Mouse (Mus musculus) left cerebral cortex, adult 2 months (tissue): ENCODE data around the gene 1700017B05Rik. TPM values are rescaled to one million over a fixed set of nuclear protein-coding genes. Genes with fewer than 3 reads are reported as not detected.
"Not testable (repeated sequence)": the region's sequence is repeated elsewhere in the genome, so short reads cannot be mapped to it uniquely, and the experiment has no call there.

ENCODE experiments used
- DNase-seq, 2 experiments: peaks; one replicate each; pipeline ENCODE4 v3.0.0; 2021 to 2022; ENCODE audit warnings: low spot score in 2 of 2, mixed read lengths in 1 of 2; ENCODE audit errors: extremely low spot score in 1 of 2
- H3K27ac ChIP-seq: fragments of 200-600 bp; 2 replicates; pipeline ENCODE4 v1.8.1; 2022
- H3K4me3 ChIP-seq: fragments of 200-600 bp; 2 replicates; pipeline ENCODE4 v1.8.1; 2022
- CTCF ChIP-seq: fragments of 200-600 bp; IDR thresholded peaks from 2 replicates; pipeline ENCODE4 v1.8.1; 2022; ENCODE audit warnings: antibody characterized with exemption, mild to moderate bottlenecking, moderate library complexity
- intact Hi-C: fragments of 180-260 bp; cut with DNase I; formaldehyde crosslinking; loops from one replicate; pipeline ENCODE4 v1.15.1; 2025
- long read RNA-seq, 2 experiments: library from polyadenylated mRNA; stranded (forward); transcript quantifications; one replicate each; pipeline ENCODE4 v2.0.0; 2021; ENCODE audit warnings: borderline mapping rate in 2 of 2
- total RNA-seq, 2 experiments: library from RNA; stranded (reverse); gene quantifications; 2 replicates each; pipeline ENCODE4 v1.2.3; 2021

Gene 1700017B05Rik
- total RNA-seq, result 10 to 100 TPM; 18.5 to 20.1 TPM
- long read RNA-seq, experiment 1, full-length matches to known transcripts, result 12 of 14 reads
- long read RNA-seq, experiment 1, partial matches to known transcripts, result 0 of 14 reads
- long read RNA-seq, experiment 1, other reads (novel, unspliced or antisense), result 2 of 14 reads
- long read RNA-seq, experiment 2, full-length matches to known transcripts, result 14 of 25 reads
- long read RNA-seq, experiment 2, partial matches to known transcripts, result 9 of 25 reads
- long read RNA-seq, experiment 2, other reads (novel, unspliced or antisense), result 2 of 25 reads

GRCm38 (mm10) chr9:57261913-57262794 lies at the start of gene 1700017B05Rik:
1700017B05Rik (minus strand) TSS chr9:57262612.
- peak within 1 kb of the TSS; percentile 87 for H3K27ac ChIP-seq
- intact Hi-C loops, result no loop called here
- DNase-seq, result peak; percentile 58 to 65
- peak within 1 kb of the TSS; percentile 82 for H3K4me3 ChIP-seq
- peak; percentile 64 for TF ChIP-seq CTCF

- intact Hi-C loops, result no loop called here
- H3K27ac ChIP-seq, result no peak overlapping the region
- no peak overlapping the region for H3K4me3 ChIP-seq
- DNase-seq, result no peak
- no peak for TF ChIP-seq CTCF
Measured at GRCm38 (mm10) chr9:57310895-57311294, 48.5 kb upstream of the 1700017B05Rik start.

- Histone ChIP-seq H3K27ac (no peak overlapping the region), H3K4me3 (no peak overlapping the region)
- intact Hi-C loops, result no loop called here
- TF ChIP-seq CTCF, result no peak
- DNase-seq, result no peak
Measured at GRCm38 (mm10) chr9:57309353-57309752, 46.9 kb upstream of the 1700017B05Rik start.

- no peak for TF ChIP-seq CTCF
- no peak for DNase-seq
- intact Hi-C loops, result no loop called here
- Histone ChIP-seq H3K4me3 (no peak overlapping the region), H3K27ac (no peak overlapping the region)
Measured at GRCm38 (mm10) chr9:57307456-57307855, 45.0 kb upstream of the 1700017B05Rik start.

- H3K4me3 ChIP-seq, intact Hi-C loops, H3K27ac ChIP-seq, DNase-seq: not testable (repeated sequence)
Measured at GRCm38 (mm10) chr9:57304716-57305115, 42.3 kb upstream of the 1700017B05Rik start.

GRCm38 (mm10) chr9:57304251-57304650 lies 41.8 kb upstream of the 1700017B05Rik start:
- H3K27ac ChIP-seq, result no peak overlapping the region
- no peak for DNase-seq
- H3K4me3 ChIP-seq, result no peak overlapping the region
- no peak for TF ChIP-seq CTCF
- intact Hi-C loops, result no loop called here

- no peak overlapping the region for H3K27ac ChIP-seq
- no peak for DNase-seq
- intact Hi-C loops, result no loop called here
Measured at GRCm38 (mm10) chr9:57303356-57303755, 40.9 kb upstream of the 1700017B05Rik start.

GRCm38 (mm10) chr9:57300825-57301224 lies 38.4 kb upstream of the 1700017B05Rik start:
- TF ChIP-seq CTCF, result no peak
- Histone ChIP-seq H3K4me3 (no peak overlapping the region), H3K27ac (no peak overlapping the region)
- DNase-seq, result no peak
- intact Hi-C loops, result no loop called here

More at GRCm38 (mm10) chr9:57303356-57303755, 40.9 kb upstream of the 1700017B05Rik start:
- TF ChIP-seq CTCF, result no peak
- H3K4me3 ChIP-seq, result no peak overlapping the region

GRCm38 (mm10) chr9:57299790-57300477 lies 37.5 kb upstream of the 1700017B05Rik start:
- no peak overlapping the region for H3K27ac ChIP-seq
- intact Hi-C loops, result no loop called here
- DNase-seq, result no peak
- TF ChIP-seq CTCF, result no peak
- no peak overlapping the region for H3K4me3 ChIP-seq

GRCm38 (mm10) chr9:57297938-57298337 lies 35.5 kb upstream of the 1700017B05Rik start:
- Histone ChIP-seq H3K4me3 (no peak overlapping the region), H3K27ac (no peak overlapping the region)
- no peak for TF ChIP-seq CTCF
- DNase-seq, result no peak
- intact Hi-C loops, result no loop called here

- H3K4me3 ChIP-seq, result no peak overlapping the region
- no peak overlapping the region for H3K27ac ChIP-seq
- intact Hi-C loops, result no loop called here
- no peak for DNase-seq
- TF ChIP-seq CTCF, result no peak
Measured at GRCm38 (mm10) chr9:57296277-57296676, 33.9 kb upstream of the 1700017B05Rik start.

GRCm38 (mm10) chr9:57295666-57296065 lies 33.3 kb upstream of the 1700017B05Rik start:
- intact Hi-C loops, result no loop called here
- no peak for DNase-seq
- TF ChIP-seq CTCF, result no peak
- H3K27ac ChIP-seq, result no peak overlapping the region
- no peak overlapping the region for H3K4me3 ChIP-seq
